Mouse (Mus musculus): ENCODE measurements around the gene Coq3. TPM values are rescaled to one million over a fixed set of nuclear protein-coding genes. Genes with fewer than 3 reads are reported as not detected.

The Coq3 gene
- polyA plus RNA-seq (2012; rRNA removed) (2.6 and 3.8 TPM in 2 replicates), polyA plus RNA-seq (2014; fragmentation: Nextera tagmentation; extraction: Ambion mirVana) (8.8 and 9.4 TPM in 2 replicates)

- TF ChIP-seq EP300 (IDR thresholded peaks at IDR 0.05; ENCODE audit: low read depth): no peak
- TF ChIP-seq CTCF (IDR thresholded peaks at IDR 0.05; ENCODE audit: low read depth): no peak
- Histone ChIP-seq H3K4me1 (replicated peaks; ENCODE audit: control insufficient read depth in 2 of 2, insufficient read depth in 2 of 2, low read length in 1 of 2) (peaks cover 2 to 8% of the 10 kb centered on the region in 2 experiments; a peak in 3 of 4 replicates), H3K27me3 (ENCODE audit: control insufficient read depth, insufficient read depth, low read length) (no peaks in the 10 kb centered on the region), H3K27ac (peak within 1 kb of the TSS; percentile 79), H3K36me3 (replicated peaks; ENCODE audit: control insufficient read depth, insufficient read depth, low read depth) (peaks cover 8% of the 10 kb centered on the region), H3K9ac (replicated peaks) (peak within 1 kb of the TSS; percentile 86), H3K4me2 (ENCODE audit: low read depth) (peak within 1 kb of the TSS; percentile 86), H3K4me3 (ENCODE audit: insufficient read depth in 1 of 2, low read depth in 2 of 2, low read length in 2 of 2) (peak within 1 kb of the TSS; percentile 90 to 98), H3K9me3 (ENCODE audit: control insufficient read depth, low read length) (no peaks in the 10 kb centered on the region)
- WGBS (ENCODE audit: insufficient replicate concordance): under 1% methylated on average over 51 of the region's 51 CpGs
- ATAC-seq (ENCODE audit: insufficient read depth) (peak; percentile 86), DNase-seq (ENCODE audit: low read depth in 3 of 3, low spot score in 3 of 3) (peak; percentile 54 to 68 (median 57))
These were observed at the start of gene Coq3 for GRCm38 (mm10) chr4:21879565-21880220. TSS of gene Coq3 (plus strand) at chr4:21879673.

DNA sequence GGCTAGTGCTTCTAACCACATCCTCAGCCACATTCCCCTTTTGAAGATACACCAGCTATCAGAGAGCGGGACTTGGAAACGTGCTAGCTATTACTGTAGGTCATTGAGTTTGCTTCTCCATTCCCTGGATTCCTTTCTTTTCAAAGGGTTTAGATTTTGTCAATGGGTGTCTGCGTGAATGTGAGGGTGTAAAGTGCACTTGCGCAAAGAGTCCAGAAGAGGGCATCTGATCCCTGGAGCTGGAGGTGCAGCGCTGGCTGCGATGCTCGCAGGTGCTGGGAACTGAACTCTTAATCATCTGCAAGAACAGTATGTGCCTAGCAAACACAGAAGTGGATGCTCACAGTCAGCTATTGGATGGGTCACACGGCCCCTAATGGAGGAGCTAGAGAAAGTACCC lies 46.6 kb upstream of the Coq3 start:
- Histone ChIP-seq H3K4me2 (ENCODE audit: low read depth) (no peak overlapping the region), H3K9ac (replicated peaks) (no peak overlapping the region), H3K4me1 (replicated peaks; ENCODE audit: control insufficient read depth in 2 of 2, insufficient read depth in 2 of 2, low read length in 1 of 2) (no peaks in the 10 kb centered on the region), H3K9me3 (ENCODE audit: control insufficient read depth, low read length) (no peaks in the 10 kb centered on the region), H3K4me3 (ENCODE audit: insufficient read depth in 1 of 2, low read depth in 2 of 2, low read length in 2 of 2) (no peak overlapping the region), H3K36me3 (replicated peaks; ENCODE audit: control insufficient read depth, insufficient read depth, low read depth) (peaks cover 22% of the 10 kb centered on the region), H3K27ac (no peak overlapping the region), H3K27me3 (ENCODE audit: control insufficient read depth, insufficient read depth, low read length) (no peaks in the 10 kb centered on the region)
- no peak for ATAC-seq (ENCODE audit: insufficient read depth)
- WGBS (ENCODE audit: insufficient replicate concordance): 95% methylated on average over 8 of the region's 8 CpGs
- TF ChIP-seq CTCF (IDR thresholded peaks at IDR 0.05; ENCODE audit: low read depth) (peak; percentile 58), EP300 (IDR thresholded peaks at IDR 0.05; ENCODE audit: low read depth) (no peak)
- no peak for DNase-seq (ENCODE audit: low read depth in 3 of 3, low spot score in 3 of 3)

DNA sequence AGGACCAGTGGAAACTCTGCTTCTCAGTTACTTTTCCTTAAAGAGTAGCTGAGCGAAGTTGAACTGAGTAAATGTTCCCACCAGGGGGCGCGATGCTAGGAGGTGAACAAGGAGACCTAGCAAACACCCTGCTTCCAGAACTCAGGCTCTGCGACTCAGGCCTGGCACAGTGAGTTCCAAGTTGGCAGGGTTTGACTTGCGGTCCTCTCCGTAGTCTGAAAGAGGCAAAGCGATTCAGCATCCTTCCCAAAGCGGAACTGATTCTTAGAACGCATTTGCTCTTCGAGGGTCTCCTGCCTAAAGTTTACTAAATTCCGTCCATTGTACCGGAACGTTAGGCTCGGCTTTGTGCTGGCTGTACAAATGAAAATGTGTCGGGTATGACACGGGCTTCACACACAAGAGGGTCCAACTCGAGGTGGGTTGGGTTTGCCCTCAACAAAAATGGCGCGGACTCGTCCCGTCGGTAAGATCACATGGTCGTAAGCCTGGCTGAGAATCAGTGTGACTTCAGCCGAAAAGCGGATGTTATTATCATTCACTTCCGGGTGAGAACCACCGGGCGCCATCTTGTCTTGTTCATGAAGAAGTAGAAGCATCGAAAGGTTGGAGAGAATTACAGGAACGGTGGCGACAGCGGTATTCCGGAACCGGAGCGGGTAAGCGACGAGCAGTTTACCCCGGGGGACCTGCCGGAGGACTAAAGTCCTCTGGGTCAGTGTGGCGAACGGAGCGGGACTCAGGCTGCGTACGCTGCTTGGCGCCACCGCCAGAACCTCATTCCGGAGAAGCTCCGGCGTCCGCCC lies 31.8 kb upstream of the Coq3 start, which contains the start of gene Pnisr:
Gene Pnisr (plus strand): TSS at position 103 of the 806 bp plus-strand sequence.
- Histone ChIP-seq H3K27me3 (ENCODE audit: control insufficient read depth, insufficient read depth, low read length) (no peaks in the 10 kb centered on the region), H3K36me3 (replicated peaks; ENCODE audit: control insufficient read depth, insufficient read depth, low read depth) (no peaks in the 10 kb centered on the region), H3K27ac (peak within 1 kb of the TSS; percentile 88), H3K4me3 (ENCODE audit: insufficient read depth in 1 of 2, low read depth in 2 of 2, low read length in 2 of 2) (peak within 1 kb of the TSS; percentile 92 to 94), H3K4me1 (replicated peaks; ENCODE audit: control insufficient read depth in 2 of 2, insufficient read depth in 2 of 2, low read length in 1 of 2) (peaks cover 5 to 6% of the 10 kb centered on the region in 2 experiments; a peak in 3 of 4 replicates), H3K4me2 (ENCODE audit: low read depth) (peak within 1 kb of the TSS; percentile 78), H3K9me3 (ENCODE audit: control insufficient read depth, low read length) (no peaks in the 10 kb centered on the region), H3K9ac (replicated peaks) (peak within 1 kb of the TSS; percentile 96)
- DNase-seq (ENCODE audit: low read depth in 3 of 3, low spot score in 3 of 3) (peak; percentile 95 to 96 (median 96)), ATAC-seq (ENCODE audit: insufficient read depth) (peak; percentile 98)
- TF ChIP-seq EP300 (IDR thresholded peaks at IDR 0.05; ENCODE audit: low read depth) (peak; percentile 22; the same call in 1 of the 2 replicates), CTCF (IDR thresholded peaks at IDR 0.05; ENCODE audit: low read depth) (peak; percentile 96)
- WGBS (ENCODE audit: insufficient replicate concordance): under 1% methylated on average over 50 of the region's 50 CpGs

- Histone ChIP-seq H3K9me3 (ENCODE audit: control insufficient read depth, low read length) (no peaks in the 10 kb centered on the region), H3K4me3 (ENCODE audit: insufficient read depth in 1 of 2, low read depth in 2 of 2, low read length in 2 of 2) (peak overlapping the region; percentile 92 to 94), H3K9ac (replicated peaks) (peak overlapping the region; percentile 96), H3K27ac (peak overlapping the region; percentile 88), H3K27me3 (ENCODE audit: control insufficient read depth, insufficient read depth, low read length) (no peaks in the 10 kb centered on the region), H3K4me2 (ENCODE audit: low read depth) (peak overlapping the region; percentile 75), H3K36me3 (replicated peaks; ENCODE audit: control insufficient read depth, insufficient read depth, low read depth) (no peaks in the 10 kb centered on the region), H3K4me1 (replicated peaks; ENCODE audit: control insufficient read depth in 2 of 2, insufficient read depth in 2 of 2, low read length in 1 of 2) (peaks cover 5 to 6% of the 10 kb centered on the region in 2 experiments; a peak in 3 of 4 replicates)
- ATAC-seq (ENCODE audit: insufficient read depth) (peak; percentile 87), DNase-seq (ENCODE audit: low read depth in 3 of 3, low spot score in 3 of 3) (peak; percentile 76 to 80 (median 76))
- TF ChIP-seq CTCF (IDR thresholded peaks at IDR 0.05; ENCODE audit: low read depth): no peak
- no peak for TF ChIP-seq EP300 (IDR thresholded peaks at IDR 0.05; ENCODE audit: low read depth)
- under 1% methylated on average over 24 of the region's 24 CpGs for WGBS (ENCODE audit: insufficient replicate concordance)
These were observed 31.2 kb upstream of the Coq3 start for GRCm38 (mm10) chr4:21848287-21848630.

DNA sequence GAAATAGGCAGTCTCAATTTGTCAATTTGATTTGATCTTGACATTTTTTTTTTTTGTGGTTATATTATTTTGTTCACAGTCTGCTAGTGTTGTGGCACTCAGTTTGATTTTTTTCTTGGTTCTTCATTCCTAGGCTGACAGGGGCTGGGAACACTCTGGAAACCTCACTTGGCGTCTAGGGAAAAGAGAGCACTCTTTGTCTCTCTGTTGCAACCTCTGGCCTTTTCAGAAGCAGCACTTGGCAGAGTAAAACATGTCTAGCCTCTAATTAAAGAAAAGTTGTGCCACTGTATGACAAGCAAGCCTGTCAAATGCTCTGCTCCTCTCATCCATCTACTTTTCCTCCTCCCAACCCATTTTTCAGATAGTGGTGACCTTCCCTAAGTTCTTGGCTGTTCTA lies 22.0 kb upstream of the Coq3 start:
- H3K4me2 ChIP-seq (ENCODE audit: low read depth): no peak overlapping the region
- H3K9me3 ChIP-seq (ENCODE audit: control insufficient read depth, low read length): no peaks in the 10 kb centered on the region
- no peak overlapping the region for H3K4me3 ChIP-seq (ENCODE audit: insufficient read depth in 1 of 2, low read depth in 2 of 2, low read length in 2 of 2)
- peaks cover 47% of the 10 kb centered on the region for H3K36me3 ChIP-seq (replicated peaks; ENCODE audit: control insufficient read depth, insufficient read depth, low read depth)
- H3K9ac ChIP-seq (replicated peaks): no peak overlapping the region
- H3K4me1 ChIP-seq (replicated peaks; ENCODE audit: control insufficient read depth in 2 of 2, insufficient read depth in 2 of 2, low read length in 1 of 2): no peaks in the 10 kb centered on the region
- no peak overlapping the region for H3K27ac ChIP-seq
- H3K27me3 ChIP-seq (ENCODE audit: control insufficient read depth, insufficient read depth, low read length): no peaks in the 10 kb centered on the region
- no peak for DNase-seq (ENCODE audit: low read depth in 3 of 3, low spot score in 3 of 3)
- WGBS (ENCODE audit: insufficient replicate concordance): 86% methylated on average over 1 of the region's 1 CpGs
- no peak for TF ChIP-seq EP300 (IDR thresholded peaks at IDR 0.05; ENCODE audit: low read depth)
- no peak for TF ChIP-seq CTCF (IDR thresholded peaks at IDR 0.05; ENCODE audit: low read depth)
- no peak for ATAC-seq (ENCODE audit: insufficient read depth)

Measured in liver, embryonic 14.5 days (tissue).